Mouse (Mus musculus): ENCODE measurements around the gene Tnni2.

DNA sequence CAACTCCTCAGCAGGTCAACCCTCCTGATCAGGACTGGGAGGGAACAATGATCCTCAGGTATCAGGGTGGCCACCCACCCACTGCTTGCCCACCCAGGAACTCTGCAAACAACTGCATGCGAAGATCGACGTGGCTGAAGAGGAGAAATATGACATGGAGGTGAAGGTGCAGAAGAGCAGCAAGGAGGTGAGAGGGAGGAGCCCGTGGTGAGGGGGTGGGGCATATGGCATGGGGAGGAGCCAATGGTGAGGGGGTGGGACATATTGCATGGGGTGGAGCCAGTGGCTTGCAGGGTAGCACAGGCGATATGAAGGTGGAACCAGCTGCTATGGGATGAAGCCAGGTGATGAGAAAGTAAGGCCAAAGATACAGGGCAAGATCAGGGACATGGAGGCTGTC lies 1.9 kb downstream of the Tnni2 start:
- TF ChIP-seq POLR2A (IDR thresholded peaks at IDR 0.05; ENCODE audit: borderline replicate concordance, extremely low read depth, insufficient read depth, insufficient read length, poor library complexity, severe bottlenecking), result no peak
- no peak for TF ChIP-seq CTCF (IDR thresholded peaks at IDR 0.05; ENCODE audit: borderline replicate concordance, extremely low read depth, insufficient read depth, insufficient read length)

All from brain, embryonic 14.5 days (tissue).